Mouse (Mus musculus) forebrain, postnatal 0 days (tissue): ENCODE results near the gene Ebi3. TPM values are rescaled to one million over a fixed set of nuclear protein-coding genes. Genes with fewer than 3 reads are reported as not detected.

Experiments used
- ATAC-seq: fragments of 200-750 bp; cut with Nextera tagmentation; 2 replicates; pipeline ENCODE4 v1.8.0; 2017; ENCODE audit warnings: mild to moderate bottlenecking, moderate library complexity
- DNase-seq: peaks from one replicate; pipeline ENCODE4 v3.0.0-alpha.2; 2015
- H3K27ac ChIP-seq: fragments of 300-500 bp; sonication (generic); 2 replicates; pipeline ENCODE4 v1.5.1; 2014; ENCODE audit warnings: low read depth, mild to moderate bottlenecking, antibody characterized with exemption, low read length, moderate library complexity, mixed read lengths
- H3K27me3 ChIP-seq: fragments of 300-500 bp; sonication (generic); 2 replicates; pipeline ENCODE4 v1.6.1; 2014; ENCODE audit warnings: mild to moderate bottlenecking, low read length, mixed read lengths; ENCODE audit not compliant: insufficient read depth
- H3K36me3 ChIP-seq: fragments of 300-500 bp; sonication (generic); 2 replicates; pipeline ENCODE4 v1.6.1; 2014; ENCODE audit warnings: mild to moderate bottlenecking, moderate library complexity; ENCODE audit not compliant: insufficient read depth
- H3K4me1 ChIP-seq: fragments of 300-500 bp; sonication (generic); 2 replicates; pipeline ENCODE4 v1.6.1; 2014; ENCODE audit warnings: antibody characterized with exemption; ENCODE audit not compliant: insufficient read depth
- H3K4me2 ChIP-seq: fragments of 300-500 bp; sonication (generic); 2 replicates; pipeline ENCODE4 v1.6.1; 2014; ENCODE audit warnings: low read depth, mild to moderate bottlenecking, moderate library complexity
- H3K4me3 ChIP-seq: fragments of 300-500 bp; sonication (generic); 2 replicates; pipeline ENCODE4 v1.5.1; 2014; ENCODE audit warnings: low read depth, low read length, mixed read lengths
- H3K9ac ChIP-seq: fragments of 300-500 bp; sonication (generic); 2 replicates; pipeline ENCODE4 v1.6.1; 2014; ENCODE audit warnings: mild to moderate bottlenecking
- H3K9me3 ChIP-seq: fragments of 300-500 bp; sonication (generic); 2 replicates; pipeline ENCODE4 v1.6.1; 2016; ENCODE audit warnings: low read length
- CTCF ChIP-seq: sonication (generic); IDR thresholded peaks from 2 replicates; pipeline ENCODE4 v1.5.1; 2016; ENCODE audit warnings: antibody characterized with exemption, control low read depth, low read depth
- WGBS: fragments of 180-500 bp; shearing (Covaris S2); extraction: QIAGEN DNeasy Blood & Tissue Kit; methylation state at CpG from one replicate; pipeline ENCODE4 v1.1.7; 2014; 5-methylcytosine and 5-hydroxymethylcytosine counted together
- polyA plus RNA-seq: library from polyadenylated mRNA; unstranded; fragments of >200 nt; fragmentation: Nextera tagmentation; extraction: Ambion mirVana; gene quantifications from 2 replicates; pipeline ENCODE4 v1.2.1, GENCODE M21; 2015
- total RNA-seq: library from RNA; depleted of rRNA; stranded (reverse); fragments of >200 nt; gene quantifications from 2 replicates; pipeline ENCODE4 v1.2.3, GENCODE M21; 2014; rRNA removed

The Ebi3 gene
- total and polyA plus RNA-seq, 2 experiments from 2014 or later: 2.1 to 6.4 TPM

- 59% methylated on average over 13 of the region's 13 CpGs for WGBS
- Histone ChIP-seq H3K27me3 (peaks cover 4% of the 10 kb centered on the region), H3K27ac (no peak within 1 kb of the TSS), H3K4me1 (peaks cover 14% of the 10 kb centered on the region), H3K9ac (no peak within 1 kb of the TSS), H3K4me3 (no peak within 1 kb of the TSS), H3K36me3 (no peaks in the 10 kb centered on the region), H3K4me2 (no peak within 1 kb of the TSS), H3K9me3 (no peaks in the 10 kb centered on the region)
- no peak for TF ChIP-seq CTCF
- no peak for DNase-seq
- ATAC-seq: no peak
These were observed 53.1 kb downstream of the Ebi3 start, which contains the start of the genes Stap2 and Mpnd for GRCm38 (mm10) chr17:56005415-56006061. Gene Stap2 (minus strand): TSS chr17:56005584. Gene Mpnd (plus strand): TSS chr17:56005711.

Other genes starting within 250 kb of the Ebi3 start
- 8.6 and 10.6 TPM in 2 replicates for gene Pot1b, start 240.0 kb upstream of the Ebi3 start, total RNA-seq
- 1.1 and 1.8 TPM in 2 replicates for gene Pot1b, start 240.0 kb upstream of the Ebi3 start, polyA plus RNA-seq
- 0.05 TPM in 1 of 2 replicates, not detected in the other for gene Adgre4, start 202.7 kb upstream of the Ebi3 start, total RNA-seq
- 0.07 TPM in 1 of 2 replicates, not detected in the other for gene Adgre4, start 202.7 kb upstream of the Ebi3 start, polyA plus RNA-seq
- gene Zfp119a, start 73.7 kb upstream of the Ebi3 start, total RNA-seq: 8.8 and 15.1 TPM in 2 replicates
- gene Zfp119a, start 73.7 kb upstream of the Ebi3 start, polyA plus RNA-seq: 4.6 and 6.9 TPM in 2 replicates
- 11.5 and 14.9 TPM in 2 replicates for gene Zfp959, start 60.5 kb upstream of the Ebi3 start, total RNA-seq
- 6.2 and 8.4 TPM in 2 replicates for gene Zfp959, start 60.5 kb upstream of the Ebi3 start, polyA plus RNA-seq
- gene Zfp119b, start 3.1 kb upstream of the Ebi3 start, total RNA-seq: 5.7 and 6.5 TPM in 2 replicates
- gene Zfp119b, start 3.1 kb upstream of the Ebi3 start, polyA plus RNA-seq: 5.4 and 6.0 TPM in 2 replicates
- 12.9 and 15.2 TPM in 2 replicates for gene Yju2, start 6.5 kb downstream of the Ebi3 start, total RNA-seq
- gene Yju2, start 6.5 kb downstream of the Ebi3 start, polyA plus RNA-seq: 12.9 and 15.2 TPM in 2 replicates
- 124 and 152 TPM in 2 replicates for gene Shd, start 17.8 kb downstream of the Ebi3 start, total RNA-seq
- gene Shd, start 17.8 kb downstream of the Ebi3 start, polyA plus RNA-seq: 106 and 116 TPM in 2 replicates
- 106 and 113 TPM in 2 replicates for gene Fsd1, start 33.9 kb downstream of the Ebi3 start, total RNA-seq
- gene Fsd1, start 33.9 kb downstream of the Ebi3 start, polyA plus RNA-seq: 162 and 169 TPM in 2 replicates
- 2.2 and 4.5 TPM in 2 replicates for gene Stap2, start 52.9 kb downstream of the Ebi3 start, total RNA-seq
- 4.0 and 4.3 TPM in 2 replicates for gene Stap2, start 52.9 kb downstream of the Ebi3 start, polyA plus RNA-seq
- gene Mpnd, start 53.1 kb downstream of the Ebi3 start, total RNA-seq: 155 and 159 TPM in 2 replicates
- 99.0 and 110 TPM in 2 replicates for gene Mpnd, start 53.1 kb downstream of the Ebi3 start, polyA plus RNA-seq
- gene Sh3gl1, start 84.0 kb downstream of the Ebi3 start, total RNA-seq: 65.1 and 74.5 TPM in 2 replicates
- gene Sh3gl1, start 84.0 kb downstream of the Ebi3 start, polyA plus RNA-seq: 93.2 and 99.0 TPM in 2 replicates
- 4.7 and 5.9 TPM in 2 replicates for gene Chaf1a, start 87.8 kb downstream of the Ebi3 start, total RNA-seq
- gene Chaf1a, start 87.8 kb downstream of the Ebi3 start, polyA plus RNA-seq: 4.5 and 4.6 TPM in 2 replicates
- gene Ubxn6, start 122.4 kb downstream of the Ebi3 start, total RNA-seq: 90.3 and 109 TPM in 2 replicates
- gene Ubxn6, start 122.4 kb downstream of the Ebi3 start, polyA plus RNA-seq: 88.1 and 88.6 TPM in 2 replicates
- 79.9 and 96.4 TPM in 2 replicates for gene Hdgfl2, start 127.0 kb downstream of the Ebi3 start, total RNA-seq
- 99.9 and 114 TPM in 2 replicates for gene Hdgfl2, start 127.0 kb downstream of the Ebi3 start, polyA plus RNA-seq
- 0.08 and 0.52 TPM in 2 replicates for gene Plin4, start 157.2 kb downstream of the Ebi3 start, total RNA-seq
- gene Plin4, start 157.2 kb downstream of the Ebi3 start, polyA plus RNA-seq: 0.02 TPM in 1 of 2 replicates, not detected in the other
- 2.7 and 3.2 TPM in 2 replicates for gene Plin5, start 165.0 kb downstream of the Ebi3 start, total RNA-seq
- 2.4 and 3.9 TPM in 2 replicates for gene Plin5, start 165.0 kb downstream of the Ebi3 start, polyA plus RNA-seq
- not detected in 2 replicates for gene Lrg1, start 169.4 kb downstream of the Ebi3 start, total RNA-seq
- 0.33 and 0.46 TPM in 2 replicates for gene Lrg1, start 169.4 kb downstream of the Ebi3 start, polyA plus RNA-seq
- 71.0 and 76.4 TPM in 2 replicates for gene Sema6b, start 187.7 kb downstream of the Ebi3 start, total RNA-seq
- 15.6 and 18.1 TPM in 2 replicates for gene Sema6b, start 187.7 kb downstream of the Ebi3 start, polyA plus RNA-seq
- 11.0 and 12.8 TPM in 2 replicates for gene Tnfaip8l1, start 209.8 kb downstream of the Ebi3 start, total RNA-seq
- 8.6 TPM in 2 replicates for gene Tnfaip8l1, start 209.8 kb downstream of the Ebi3 start, polyA plus RNA-seq
- gene Mydgf, start 231.3 kb downstream of the Ebi3 start, total RNA-seq: 52.3 and 65.1 TPM in 2 replicates
- gene Mydgf, start 231.3 kb downstream of the Ebi3 start, polyA plus RNA-seq: 65.7 and 75.0 TPM in 2 replicates